8 mouse cellular contexts compared by ENCODE assay signal in genomic region chr3:37640162-37640721, GRCm38 (mm10). TPM values are rescaled to one million over a fixed set of nuclear protein-coding genes. Genes with fewer than 3 reads are reported as not detected.
DNase-seq lines count a peak whose midpoint lies in the region; ATAC-seq and TF ChIP-seq lines count a peak whose summit lies in the region.

No protein-coding gene starts in this region.

- 3% methylated on average over 86 of the region's 86 CpGs for WGBS in heart, embryonic 10.5 days
- under 1% methylated on average over 70 of the region's 86 CpGs for WGBS in lung, embryonic 16.5 days

- H3K79me2 ChIP-seq in MEL (ENCODE audit: control insufficient read depth, insufficient read depth, low read length, poor library complexity) = no peaks in the 10 kb centered on the region

- DNase-seq in CD4-positive, CD25-positive, alpha-beta regulatory T cell, adult 2 months (ENCODE audit: low read depth, low spot score) = peak; percentile 64
- no peak for DNase-seq in MEL (ENCODE audit: low read depth, low spot score)
- peak; percentile 70 for DNase-seq in embryo, embryonic 11 days
- no peak for DNase-seq in heart, embryonic 10.5 days (ENCODE audit: low spot score)
- peak; percentile 35 for DNase-seq in kidney, adult 9 months
- DNase-seq in right cerebral cortex, postnatal 14 days = peak; percentile 57

- peak overlapping the region; percentile 39 to 48 for H3K4me3 ChIP-seq in MEL (ENCODE audit: control insufficient read depth in 1 of 2, insufficient read depth in 1 of 2, low read depth in 2 of 2, low read length in 2 of 2)
- H3K4me3 ChIP-seq in heart, embryonic 10.5 days = peak overlapping the region; percentile 86
- peak overlapping the region; percentile 95 for H3K4me3 ChIP-seq in lung, embryonic 16.5 days (ENCODE audit: low read length)

- peaks cover 1 to 2% of the 10 kb centered on the region in 2 experiments; a peak in 2 of 4 replicates for H3K27me3 ChIP-seq in MEL (ENCODE audit: control insufficient read depth in 1 of 2, insufficient read depth in 2 of 2, low read length in 2 of 2)
- peaks cover 13% of the 10 kb centered on the region; the same call in 1 of the 2 replicates for H3K27me3 ChIP-seq in heart, embryonic 10.5 days (ENCODE audit: insufficient read depth, poor library complexity, severe bottlenecking)
- no peaks in the 10 kb centered on the region for H3K27me3 ChIP-seq in lung, embryonic 16.5 days (ENCODE audit: control insufficient read depth, insufficient read depth, low read depth, low read length)

- no peaks in the 10 kb centered on the region; a peak in 1 of 4 replicates for H3K36me3 ChIP-seq in MEL (ENCODE audit: control insufficient read depth in 1 of 2, insufficient read depth in 2 of 2, low read length in 2 of 2)
- peaks cover 21% of the 10 kb centered on the region for H3K36me3 ChIP-seq in heart, embryonic 10.5 days
- peaks cover 21% of the 10 kb centered on the region for H3K36me3 ChIP-seq in lung, embryonic 16.5 days (ENCODE audit: control insufficient read depth, insufficient read depth, low read length)

- H3K4me2 ChIP-seq in lung, embryonic 16.5 days (ENCODE audit: low read depth, low read length) = peak overlapping the region; percentile 75

- no peaks in the 10 kb centered on the region for H3K9me3 ChIP-seq in MEL (replicated peaks; ENCODE audit: insufficient read depth, low read length)
- no peaks in the 10 kb centered on the region for H3K9me3 ChIP-seq in heart, embryonic 10.5 days
- H3K9me3 ChIP-seq in lung, embryonic 16.5 days (ENCODE audit: control insufficient read depth, low read length) = no peaks in the 10 kb centered on the region

- no peak for TF ChIP-seq CTCF in MEL (IDR thresholded peaks at IDR 0.05 in 2 of 3, conservative IDR thresholded peaks at IDR 0.05 in 1 of 3; ENCODE audit: control insufficient read depth in 1 of 3, insufficient read depth in 1 of 3, low read depth in 2 of 3, low read length in 3 of 3, poor library complexity in 1 of 3, severe bottlenecking in 1 of 3)

- H3K4me1 ChIP-seq in MEL (ENCODE audit: control insufficient read depth in 1 of 2, insufficient read depth in 2 of 2, low read length in 2 of 2) = no peaks in the 10 kb centered on the region
- H3K4me1 ChIP-seq in heart, embryonic 10.5 days = peaks cover 14% of the 10 kb centered on the region
- H3K4me1 ChIP-seq in lung, embryonic 16.5 days (replicated peaks; ENCODE audit: control insufficient read depth, insufficient read depth, low read length) = peaks cover 33% of the 10 kb centered on the region

- no peak for TF ChIP-seq POLR2A in MEL (IDR thresholded peaks at IDR 0.05; ENCODE audit: control insufficient read depth in 1 of 2, insufficient read depth in 1 of 2, low read depth in 1 of 2, low read length in 2 of 2, poor library complexity in 1 of 2)

- no peak for TF ChIP-seq RAD21 in MEL (IDR thresholded peaks at IDR 0.05; ENCODE audit: low read depth, low read length)

- ATAC-seq in lung, embryonic 16.5 days (ENCODE audit: low read depth) = peak; percentile 67
- no peak for ATAC-seq in erythroid progenitor cell, adult 5-6 weeks (replicated peaks; ENCODE audit: low FRiP score, poor library complexity, severe bottlenecking)

- H3K9ac ChIP-seq in MEL (ENCODE audit: control insufficient read depth, low read depth, low read length, poor library complexity, severe bottlenecking) = peak overlapping the region; percentile 2; the same call in 1 of the 2 replicates
- peak overlapping the region; percentile 97 for H3K9ac ChIP-seq in lung, embryonic 16.5 days (ENCODE audit: low read length)

- no peak overlapping the region for H3K27ac ChIP-seq in MEL (ENCODE audit: control insufficient read depth, low read depth, low read length)
- H3K27ac ChIP-seq in heart, embryonic 10.5 days = peak overlapping the region; percentile 91
- H3K27ac ChIP-seq in lung, embryonic 16.5 days (ENCODE audit: low read length) = peak overlapping the region; percentile 95

- no peak for TF ChIP-seq EP300 in MEL (IDR thresholded peaks at IDR 0.05; ENCODE audit: low read depth in 1 of 2, low read length in 2 of 2)

TF ChIP-seq in MEL, 35 proteins besides CTCF, POLR2A, EP300 and RAD21:
- TF ChIP-seq BHLHE40 (IDR thresholded peaks at IDR 0.05; ENCODE audit: borderline replicate concordance, low read depth, low read length) (no peak), SMC3 (IDR thresholded peaks at IDR 0.05; ENCODE audit: low read depth, low read length) (no peak), MXI1 (IDR thresholded peaks at IDR 0.05; ENCODE audit: low read depth, low read length) (0 out of 2 replicates have a peak, but pooled peaks have one; percentile 18), UBTF (IDR thresholded peaks at IDR 0.05; ENCODE audit: borderline replicate concordance, insufficient read depth, low read depth, low read length) (no peak), MYB (IDR thresholded peaks at IDR 0.05; ENCODE audit: low read depth, low read length) (no peak)

RNA-seq across cellular contexts. Expression of gene Spry1, which starts 0.5 kb away (rescaled TPM):
- total RNA-seq in MEL (2012; rRNA removed) = 0.10 TPM in 1 of 2 replicates, not detected in the other
- under 1 TPM in 1 of 2 experiments, not detected in 1; 0.31 TPM for polyA plus RNA-seq in MEL (2012; ENCODE audit: insufficient read depth in 1 of 2, insufficient read length in 2 of 2, low read depth in 1 of 2, low replicate concordance in 2 of 2, missing spikeins in 1 of 2)
- 5.3 and 8.1 TPM in 2 replicates for polyA plus RNA-seq in heart, embryonic 10.5 days (2016; fragmentation: Nextera tagmentation; extraction: Ambion mirVana)
- 17.9 and 18.9 TPM in 2 replicates for polyA plus RNA-seq in lung, embryonic 16.5 days (2015; fragmentation: Nextera tagmentation; extraction: Ambion mirVana)
- total RNA-seq in erythroid progenitor cell, adult 5-6 weeks (2015; ENCODE audit: low replicate concordance) = 1.1 and 2.1 TPM in 2 replicates
- total RNA-seq in erythroid progenitor cell, adult 5-6 weeks (2017; ENCODE audit: low replicate concordance) = not detected in 2 replicates

Comparison
In these comparisons a context has a peak if more than half of its experiments do, and no peak if none do; other contexts are left out.
1. DNase-seq: peak in CD4-positive, CD25-positive, alpha-beta regulatory T cell, adult 2 months (single experiment), embryo, embryonic 11 days (single experiment), kidney, adult 9 months (single experiment) and right cerebral cortex, postnatal 14 days (single experiment); none in MEL (single experiment) and heart, embryonic 10.5 days (single experiment).
2. H3K4me3 ChIP-seq: peak in every context shown above with its lines; median percentile 95 in lung, embryonic 16.5 days; 86 in heart, embryonic 10.5 days; 44 in MEL.